Mouse (Mus musculus): Measurements from ENCODE around the gene Shc2. TPM values are rescaled to one million over a fixed set of nuclear protein-coding genes. Genes with fewer than 3 reads are reported as not detected.

Gene Shc2
- polyA plus RNA-seq, 1 experiment from 2014 or later: 16.0 TPM

DNA sequence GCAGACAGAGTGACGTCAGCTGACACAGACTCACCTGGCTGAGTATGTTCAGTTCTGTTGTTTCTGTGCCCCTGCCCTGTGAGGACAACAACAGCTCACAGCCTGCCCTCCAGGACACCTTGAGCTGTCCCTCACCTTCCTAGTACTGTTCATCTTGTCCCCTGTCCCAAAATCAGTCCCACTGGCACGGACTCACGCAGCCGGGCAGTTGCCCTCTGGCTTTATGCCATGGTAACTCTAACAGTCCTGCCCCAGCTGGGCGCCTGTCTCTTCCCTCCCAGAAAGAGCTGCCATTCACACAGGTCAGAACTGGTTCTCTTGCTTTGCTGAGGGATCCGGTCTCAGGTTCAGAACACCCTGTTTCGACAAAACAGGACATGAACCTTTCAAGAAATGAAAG is 15.1 kb upstream of the Shc2 start:
- WGBS: 79% methylated on average over 7 of the region's 7 CpGs
- no peaks in the 10 kb centered on the region; the same call in 1 of the 2 replicates for H3K27me3 ChIP-seq (replicated peaks; ENCODE audit: control insufficient read depth, insufficient read depth, low read length)
- peaks cover 6% of the 10 kb centered on the region; the same call in 1 of the 2 replicates for H3K4me1 ChIP-seq (replicated peaks; ENCODE audit: control insufficient read depth, insufficient read depth, low read length)
- no peak overlapping the region for H3K4me3 ChIP-seq (replicated peaks; ENCODE audit: low read length)
- ATAC-seq: no peak
- no peak overlapping the region for H3K27ac ChIP-seq (ENCODE audit: low read length)
- no peak overlapping the region for H3K4me2 ChIP-seq (ENCODE audit: low read length)
- H3K9ac ChIP-seq (replicated peaks; ENCODE audit: low read depth, low read length): no peak overlapping the region
- no peaks in the 10 kb centered on the region for H3K9me3 ChIP-seq (ENCODE audit: control insufficient read depth, low read length)
- no peaks in the 10 kb centered on the region for H3K36me3 ChIP-seq (ENCODE audit: control insufficient read depth, insufficient read depth)

DNA sequence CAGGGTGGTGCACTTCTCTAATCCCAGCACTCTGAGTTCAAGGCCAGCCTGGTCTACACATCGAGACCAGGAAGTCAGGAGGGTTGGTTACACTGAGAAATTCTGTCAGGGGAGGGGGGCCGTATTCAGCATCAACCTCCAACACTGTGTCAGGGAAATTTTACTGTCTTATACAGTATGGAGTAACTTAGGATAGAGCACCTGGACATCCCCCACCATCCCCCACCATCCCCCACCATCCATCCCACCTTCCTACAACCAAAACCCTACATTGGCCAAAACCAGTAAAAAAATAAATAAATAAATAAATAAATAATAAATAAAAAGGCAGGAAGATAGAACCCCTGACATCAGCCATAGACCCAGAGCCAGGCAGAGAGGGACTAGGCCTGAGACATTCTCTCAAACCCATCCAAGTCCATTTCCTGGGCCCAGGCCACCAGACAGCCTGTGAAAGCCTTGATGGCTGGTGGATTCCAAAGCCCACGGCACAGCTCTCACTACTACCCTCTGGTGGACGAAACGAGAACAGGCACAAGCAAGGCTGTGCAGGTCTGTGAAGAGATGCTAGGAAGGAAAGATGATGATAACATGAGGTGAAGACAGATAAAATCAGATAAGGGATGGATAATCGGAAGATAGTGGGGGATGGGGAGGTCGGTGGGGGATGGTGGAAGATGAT is 11.5 kb upstream of the Shc2 start:
- Histone ChIP-seq H3K4me1 (replicated peaks; ENCODE audit: control insufficient read depth, insufficient read depth, low read length) (no peaks in the 10 kb centered on the region), H3K4me3 (replicated peaks; ENCODE audit: low read length) (no peak overlapping the region), H3K4me2 (ENCODE audit: low read length) (no peak overlapping the region), H3K9me3 (ENCODE audit: control insufficient read depth, low read length) (no peaks in the 10 kb centered on the region), H3K9ac (replicated peaks; ENCODE audit: low read depth, low read length) (no peak overlapping the region), H3K27me3 (replicated peaks; ENCODE audit: control insufficient read depth, insufficient read depth, low read length) (no peaks in the 10 kb centered on the region; the same call in 1 of the 2 replicates), H3K27ac (ENCODE audit: low read length) (no peak overlapping the region), H3K36me3 (ENCODE audit: control insufficient read depth, insufficient read depth) (no peaks in the 10 kb centered on the region)
- 30% methylated on average over 7 of the region's 7 CpGs for WGBS
- peak; percentile 78 for ATAC-seq

DNA sequence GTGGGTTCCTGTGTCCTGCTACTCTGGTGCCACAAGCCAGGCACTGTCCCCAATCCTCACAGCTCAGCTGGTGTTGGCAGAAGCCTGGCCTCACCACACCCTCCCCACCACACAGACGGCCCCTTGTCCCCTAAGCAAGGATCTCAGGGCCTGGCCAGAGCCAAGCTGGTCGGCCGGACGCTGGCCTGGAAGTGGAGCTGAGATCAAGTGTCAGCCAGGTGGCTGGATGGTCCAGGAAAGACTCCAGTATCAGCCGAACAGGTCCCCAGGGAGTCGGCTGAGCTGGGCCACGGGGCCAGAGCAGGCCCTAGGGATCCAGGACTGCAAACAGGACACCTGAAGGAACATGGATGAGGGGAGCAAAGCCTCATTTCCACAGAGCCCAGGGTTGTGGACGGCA is 8.0 kb upstream of the Shc2 start, which contains the start of gene Odf3l2:
Gene Odf3l2 (minus strand): TSS at position 28 of the 400 bp plus-strand sequence.
- 79% methylated on average over 8 of the region's 8 CpGs for WGBS

DNA sequence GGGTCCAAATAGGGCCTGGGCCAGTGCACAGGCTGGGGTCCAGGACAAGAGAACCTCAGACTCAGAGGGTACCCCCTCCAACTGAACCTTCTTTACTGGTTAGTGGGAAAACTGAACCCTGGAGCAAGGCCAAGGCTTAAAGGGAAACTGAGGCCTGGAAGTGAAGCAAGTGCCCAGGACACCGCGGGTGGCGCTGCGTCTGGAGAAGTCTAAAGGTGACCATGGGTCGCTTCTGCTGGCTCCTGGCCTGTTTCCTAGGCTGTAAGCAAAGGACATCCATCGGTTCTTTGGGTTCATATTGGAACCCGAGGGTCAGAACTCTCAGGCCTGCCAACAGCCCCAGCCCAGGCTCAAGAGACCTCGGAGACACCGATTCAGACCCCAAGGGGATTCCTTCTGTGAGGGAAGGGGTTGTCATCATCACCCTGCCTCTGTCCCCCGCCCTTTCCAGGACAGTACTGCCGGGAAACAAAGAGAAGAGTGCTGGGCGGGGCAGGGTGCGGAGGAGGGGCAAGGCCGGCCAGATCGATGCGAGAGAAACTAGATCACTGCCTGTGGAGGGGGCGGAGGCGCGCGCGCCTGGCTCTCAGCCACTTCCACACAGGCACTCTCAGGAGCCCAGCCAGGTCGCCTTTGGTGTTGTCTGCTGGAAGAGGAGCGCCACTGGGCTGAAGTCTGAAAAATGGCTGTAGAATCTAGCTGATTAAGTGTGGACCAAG is 927 bp upstream of the Shc2 start:
- H3K9me3 ChIP-seq (ENCODE audit: control insufficient read depth, low read length): no peaks in the 10 kb centered on the region
- no peaks in the 10 kb centered on the region for H3K36me3 ChIP-seq (ENCODE audit: control insufficient read depth, insufficient read depth)
- H3K27ac ChIP-seq (ENCODE audit: low read length): no peak overlapping the region
- peaks cover 16% of the 10 kb centered on the region for H3K4me1 ChIP-seq (replicated peaks; ENCODE audit: control insufficient read depth, insufficient read depth, low read length)
- H3K9ac ChIP-seq (replicated peaks; ENCODE audit: low read depth, low read length): peak overlapping the region; percentile 76
- peak overlapping the region; percentile 62 for H3K4me3 ChIP-seq (replicated peaks; ENCODE audit: low read length)
- peaks cover 12% of the 10 kb centered on the region for H3K27me3 ChIP-seq (replicated peaks; ENCODE audit: control insufficient read depth, insufficient read depth, low read length)
- WGBS: 4% methylated on average over 23 of the region's 23 CpGs
- H3K4me2 ChIP-seq (ENCODE audit: low read length): peak overlapping the region; percentile 88
- ATAC-seq: no peak

More for the DNA sequence above, 8.0 kb upstream of the Shc2 start, which contains the start of gene Odf3l2:
- Histone ChIP-seq H3K4me3 (replicated peaks; ENCODE audit: low read length) (no peak within 1 kb of the TSS), H3K9me3 (ENCODE audit: control insufficient read depth, low read length) (no peaks in the 10 kb centered on the region), H3K4me2 (ENCODE audit: low read length) (no peak within 1 kb of the TSS), H3K27ac (ENCODE audit: low read length) (no peak within 1 kb of the TSS), H3K36me3 (ENCODE audit: control insufficient read depth, insufficient read depth) (no peaks in the 10 kb centered on the region), H3K9ac (replicated peaks; ENCODE audit: low read depth, low read length) (no peak within 1 kb of the TSS), H3K27me3 (replicated peaks; ENCODE audit: control insufficient read depth, insufficient read depth, low read length) (no peaks in the 10 kb centered on the region), H3K4me1 (replicated peaks; ENCODE audit: control insufficient read depth, insufficient read depth, low read length) (no peaks in the 10 kb centered on the region)
- no peak for ATAC-seq

DNA sequence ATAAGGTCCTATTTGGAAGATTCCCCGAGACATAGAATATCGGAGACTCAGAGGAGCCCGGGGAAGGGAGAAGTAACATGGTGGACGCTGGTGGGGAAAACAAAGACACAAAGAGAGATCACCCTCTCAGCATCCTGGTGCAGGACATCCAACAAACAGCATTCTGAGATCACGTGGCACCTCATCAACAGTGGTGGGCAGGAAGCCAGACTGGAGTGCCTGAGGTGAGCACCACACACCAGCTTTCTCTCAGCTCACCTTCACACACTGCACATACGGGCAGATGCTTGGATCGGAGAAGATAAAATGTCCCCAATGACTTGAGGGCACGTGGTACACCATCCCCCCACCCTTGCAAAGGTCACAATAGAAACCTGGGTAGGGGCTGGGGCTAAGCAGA is 1.4 kb downstream of the Shc2 start:
- H3K27ac ChIP-seq (ENCODE audit: low read length): no peak overlapping the region
- ATAC-seq: no peak; the same call in 1 of the 2 replicates
- no peak overlapping the region for H3K9ac ChIP-seq (replicated peaks; ENCODE audit: low read depth, low read length)
- no peak overlapping the region for H3K4me3 ChIP-seq (replicated peaks; ENCODE audit: low read length)
- WGBS: 77% methylated on average over 8 of the region's 8 CpGs
- peak overlapping the region; percentile 88 for H3K4me2 ChIP-seq (ENCODE audit: low read length)
- H3K9me3 ChIP-seq (ENCODE audit: control insufficient read depth, low read length): no peaks in the 10 kb centered on the region
- peaks cover 12% of the 10 kb centered on the region for H3K27me3 ChIP-seq (replicated peaks; ENCODE audit: control insufficient read depth, insufficient read depth, low read length)
- peaks cover 16% of the 10 kb centered on the region for H3K4me1 ChIP-seq (replicated peaks; ENCODE audit: control insufficient read depth, insufficient read depth, low read length)
- H3K36me3 ChIP-seq (ENCODE audit: control insufficient read depth, insufficient read depth): no peaks in the 10 kb centered on the region

DNA sequence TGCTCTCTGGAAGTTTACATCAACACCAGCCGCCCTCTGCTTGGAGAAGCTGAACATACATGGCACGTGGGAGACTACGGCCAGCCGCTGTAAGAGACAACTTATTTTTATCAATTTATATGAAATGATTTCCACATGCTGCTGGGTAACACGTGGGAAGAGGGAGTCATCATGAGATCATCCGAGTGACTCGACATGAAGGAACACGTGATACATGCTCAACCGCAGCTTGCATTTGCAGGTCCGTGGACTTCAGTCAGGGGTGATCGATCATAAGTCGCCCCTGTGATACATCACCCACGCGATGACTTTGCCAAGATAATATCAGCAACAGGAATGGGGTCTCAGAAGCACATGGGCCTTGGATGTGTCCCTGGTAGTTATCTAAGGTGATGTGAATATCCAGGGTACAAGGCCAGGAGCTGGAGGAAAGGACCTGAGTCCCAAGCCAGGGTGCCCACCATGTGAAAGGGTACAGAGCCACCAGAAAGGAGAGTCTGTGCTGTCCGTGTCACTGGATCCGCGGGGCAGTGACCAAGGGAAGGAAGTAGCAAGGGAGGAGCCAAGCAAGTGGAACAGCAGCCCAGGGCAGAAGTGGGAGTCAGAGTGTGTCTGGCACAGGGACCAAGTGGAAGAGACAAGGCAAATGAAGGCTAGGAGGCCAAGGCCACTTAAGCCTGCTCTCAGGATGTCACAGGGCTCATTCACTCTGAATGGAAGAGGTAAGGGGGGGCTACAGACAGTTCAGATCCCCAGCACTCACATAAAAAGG is 4.5 kb downstream of the Shc2 start:
- H3K9ac ChIP-seq (replicated peaks; ENCODE audit: low read depth, low read length): no peak overlapping the region
- peaks cover 11% of the 10 kb centered on the region for H3K4me1 ChIP-seq (replicated peaks; ENCODE audit: control insufficient read depth, insufficient read depth, low read length)
- ATAC-seq: no peak
- H3K36me3 ChIP-seq (ENCODE audit: control insufficient read depth, insufficient read depth): no peaks in the 10 kb centered on the region
- no peak overlapping the region for H3K27ac ChIP-seq (ENCODE audit: low read length)
- WGBS: 89% methylated on average over 17 of the region's 17 CpGs
- no peak overlapping the region for H3K4me3 ChIP-seq (replicated peaks; ENCODE audit: low read length)
- H3K9me3 ChIP-seq (ENCODE audit: control insufficient read depth, low read length): no peaks in the 10 kb centered on the region
- no peaks in the 10 kb centered on the region for H3K27me3 ChIP-seq (replicated peaks; ENCODE audit: control insufficient read depth, insufficient read depth, low read length)
- H3K4me2 ChIP-seq (ENCODE audit: low read length): no peak overlapping the region

DNA sequence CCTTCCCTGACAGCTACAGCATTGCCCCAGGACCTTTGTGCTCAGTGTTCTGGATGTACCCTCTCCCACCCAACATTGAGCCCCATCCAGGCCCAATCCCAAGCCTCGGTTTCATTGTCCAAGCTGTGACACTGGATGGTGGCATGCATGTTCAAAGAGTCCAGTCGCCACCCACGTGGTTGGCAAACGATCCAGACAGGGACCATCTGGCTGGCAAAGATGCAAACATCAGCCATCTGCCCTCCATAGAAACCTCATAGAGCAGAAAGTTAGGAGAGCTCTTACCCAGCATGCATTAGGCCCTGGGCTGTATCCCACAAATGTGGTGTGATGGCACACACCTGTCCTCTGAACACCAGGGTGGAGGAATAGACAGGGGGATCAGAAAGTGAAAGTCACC is 6.3 kb downstream of the Shc2 start:
- Histone ChIP-seq H3K9me3 (ENCODE audit: control insufficient read depth, low read length) (no peaks in the 10 kb centered on the region), H3K4me2 (ENCODE audit: low read length) (no peak overlapping the region), H3K4me1 (replicated peaks; ENCODE audit: control insufficient read depth, insufficient read depth, low read length) (peaks cover 7% of the 10 kb centered on the region), H3K27ac (ENCODE audit: low read length) (no peak overlapping the region; the same call in 1 of the 2 replicates), H3K36me3 (ENCODE audit: control insufficient read depth, insufficient read depth) (no peaks in the 10 kb centered on the region), H3K27me3 (replicated peaks; ENCODE audit: control insufficient read depth, insufficient read depth, low read length) (no peaks in the 10 kb centered on the region), H3K9ac (replicated peaks; ENCODE audit: low read depth, low read length) (no peak overlapping the region), H3K4me3 (replicated peaks; ENCODE audit: low read length) (no peak overlapping the region)
- 43% methylated on average over 4 of the region's 4 CpGs for WGBS
- no peak; the same call in 1 of the 2 replicates for ATAC-seq

DNA sequence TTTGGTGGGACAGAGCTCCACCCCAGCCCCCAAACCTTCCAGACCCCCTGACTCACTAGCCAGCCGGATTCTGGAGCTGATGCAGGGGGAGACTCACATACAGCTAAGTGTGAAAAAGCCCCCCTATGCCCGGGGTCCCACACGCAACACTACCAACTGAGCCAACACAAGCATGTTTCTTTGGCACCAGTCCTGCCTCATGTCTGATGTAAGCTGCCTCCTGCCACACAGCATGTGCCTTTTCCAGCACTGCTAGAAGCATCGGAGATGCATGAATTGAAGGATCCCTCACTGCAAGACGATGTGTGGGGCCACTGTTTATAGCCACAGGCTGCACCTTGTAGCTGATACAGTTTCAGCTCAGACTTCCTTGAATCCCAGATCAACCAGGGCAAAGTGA is 9.3 kb downstream of the Shc2 start:
- H3K4me3 ChIP-seq (replicated peaks; ENCODE audit: low read length): no peak overlapping the region
- no peak overlapping the region for H3K4me2 ChIP-seq (ENCODE audit: low read length)
- H3K9me3 ChIP-seq (ENCODE audit: control insufficient read depth, low read length): no peaks in the 10 kb centered on the region
- no peaks in the 10 kb centered on the region for H3K27me3 ChIP-seq (replicated peaks; ENCODE audit: control insufficient read depth, insufficient read depth, low read length)
- H3K36me3 ChIP-seq (ENCODE audit: control insufficient read depth, insufficient read depth): no peaks in the 10 kb centered on the region
- peak overlapping the region; percentile 39; the same call in 1 of the 2 replicates for H3K27ac ChIP-seq (ENCODE audit: low read length)
- no peak overlapping the region for H3K9ac ChIP-seq (replicated peaks; ENCODE audit: low read depth, low read length)
- H3K4me1 ChIP-seq (replicated peaks; ENCODE audit: control insufficient read depth, insufficient read depth, low read length): peaks cover 7% of the 10 kb centered on the region
- peak; percentile 74 for ATAC-seq
- WGBS: 55% methylated on average over 5 of the region's 5 CpGs

DNA sequence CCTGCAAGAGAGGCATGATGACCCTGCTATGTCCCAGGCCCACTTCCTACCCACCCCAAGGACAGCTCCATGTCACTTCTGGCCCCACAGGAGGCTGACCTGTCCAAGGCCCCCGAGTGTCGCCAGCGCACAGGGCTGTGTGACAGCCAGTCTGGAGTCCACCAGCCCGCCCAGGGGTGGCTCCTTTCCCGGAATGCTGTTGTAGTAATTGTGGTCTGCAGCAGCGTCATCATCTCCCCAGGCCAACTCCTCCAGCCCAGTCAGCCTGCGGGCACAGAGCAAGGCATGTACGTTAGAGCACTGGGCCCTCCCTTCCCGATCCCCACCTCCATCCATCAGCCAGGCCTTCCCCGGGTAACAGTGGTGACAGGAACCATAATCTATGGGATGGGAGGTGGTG is 11.6 kb downstream of the Shc2 start:
- H3K9ac ChIP-seq (replicated peaks; ENCODE audit: low read depth, low read length): no peak overlapping the region
- ATAC-seq: no peak

More for the DNA sequence above, 11.6 kb downstream of the Shc2 start:
- no peak overlapping the region for H3K4me2 ChIP-seq (ENCODE audit: low read length)
- no peak overlapping the region for H3K27ac ChIP-seq (ENCODE audit: low read length)
- H3K9me3 ChIP-seq (ENCODE audit: control insufficient read depth, low read length): no peaks in the 10 kb centered on the region
- H3K4me1 ChIP-seq (replicated peaks; ENCODE audit: control insufficient read depth, insufficient read depth, low read length): peaks cover 7% of the 10 kb centered on the region
- no peaks in the 10 kb centered on the region for H3K27me3 ChIP-seq (replicated peaks; ENCODE audit: control insufficient read depth, insufficient read depth, low read length)
- no peak overlapping the region for H3K4me3 ChIP-seq (replicated peaks; ENCODE audit: low read length)
- no peaks in the 10 kb centered on the region for H3K36me3 ChIP-seq (ENCODE audit: control insufficient read depth, insufficient read depth)
- 90% methylated on average over 10 of the region's 10 CpGs for WGBS

Measured in forebrain, embryonic 16.5 days (tissue).